Mouse (Mus musculus) midbrain, embryonic 16.5 days (tissue): Measurements from ENCODE around the gene Secisbp2. TPM values are rescaled to one million over a fixed set of nuclear protein-coding genes. Genes with fewer than 3 reads are reported as not detected.
A peak's percentile ranks its signal among the peaks of the same experiment; 100 is the strongest.

Experiments
- ATAC-seq: fragments of 200-750 bp; cut with Nextera tagmentation; 2 replicates; pipeline ENCODE4 v1.8.0; 2017; ENCODE audit warnings: moderate TSS enrichment
- H3K27ac ChIP-seq: fragments of 300-500 bp; sonication (generic); 2 replicates; pipeline ENCODE4 v1.5.1; 2014; ENCODE audit warnings: mild to moderate bottlenecking, low read length, mixed read lengths
- H3K27me3 ChIP-seq: fragments of 300-500 bp; sonication (generic); 2 replicates; pipeline ENCODE4 v1.6.1; 2014; ENCODE audit warnings: low read depth, low read length, mixed read lengths; ENCODE audit not compliant: control insufficient read depth, insufficient read depth
- H3K36me3 ChIP-seq: fragments of 300-500 bp; sonication (generic); 2 replicates; pipeline ENCODE4 v1.6.1; 2014; ENCODE audit warnings: mild to moderate bottlenecking, low read length, moderate library complexity, mixed read lengths; ENCODE audit not compliant: control insufficient read depth, insufficient read depth
- H3K4me1 ChIP-seq: fragments of 300-500 bp; sonication (generic); 2 replicates; pipeline ENCODE4 v1.6.1; 2014; ENCODE audit warnings: mild to moderate bottlenecking, low read length, mixed read lengths; ENCODE audit not compliant: control insufficient read depth, insufficient read depth
- H3K4me2 ChIP-seq: fragments of 300-500 bp; sonication (generic); 2 replicates; pipeline ENCODE4 v1.6.1; 2014; ENCODE audit warnings: mild to moderate bottlenecking, low read length, mixed read lengths
- H3K4me3 ChIP-seq: fragments of 300-500 bp; sonication (generic); 2 replicates; pipeline ENCODE4 v1.5.1; 2014; ENCODE audit warnings: low read depth, mild to moderate bottlenecking, low read length, moderate library complexity, mixed read lengths
- H3K9ac ChIP-seq: fragments of 300-500 bp; sonication (generic); 2 replicates; pipeline ENCODE4 v1.6.1; 2014; ENCODE audit warnings: low read depth, low read length, mixed read lengths
- H3K9me3 ChIP-seq: fragments of 300-500 bp; sonication (generic); replicated peaks from 2 replicates; pipeline ENCODE4 v1.6.1; 2014; ENCODE audit warnings: mild to moderate bottlenecking, low read length, mixed read lengths; ENCODE audit not compliant: control insufficient read depth, poor library complexity, severe bottlenecking
- WGBS: fragments of 180-500 bp; shearing (Covaris S2); extraction: QIAGEN DNeasy Blood & Tissue Kit; methylation state at CpG from one replicate; pipeline ENCODE4 v1.1.7; 2014; 5-methylcytosine and 5-hydroxymethylcytosine counted together
- polyA plus RNA-seq: library from polyadenylated mRNA; unstranded; fragments of >200 nt; fragmentation: Nextera tagmentation; extraction: Ambion mirVana; gene quantifications from 2 replicates; pipeline ENCODE4 v1.2.1, GENCODE M21; 2015

The Secisbp2 gene
- polyA plus RNA-seq, 1 experiment from 2014 or later = 33.6 TPM

GRCm38 (mm10) chr13:51616417-51617044 lies 35.0 kb upstream of the Secisbp2 start:
- Histone ChIP-seq H3K27me3 (no peaks in the 10 kb centered on the region), H3K36me3 (no peaks in the 10 kb centered on the region), H3K4me2 (peak overlapping the region; percentile 19; the same call in 1 of the 2 replicates), H3K27ac (peak overlapping the region; percentile 28; the same call in 1 of the 2 replicates), H3K4me3 (no peak overlapping the region), H3K9me3 (no peaks in the 10 kb centered on the region), H3K4me1 (peaks cover 8% of the 10 kb centered on the region; the same call in 1 of the 2 replicates), H3K9ac (no peak overlapping the region)
- 8% methylated on average over 12 of the region's 12 CpGs for WGBS
- peak; percentile 72 for ATAC-seq

- 68% methylated on average over 1 of the region's 1 CpGs for whole genome bisulfite sequencing
- no peak overlapping the region for H3K9ac ChIP-seq
Measured at GRCm38 (mm10) chr13:51617306-51617705, 34.2 kb upstream of the Secisbp2 start.

DNA sequence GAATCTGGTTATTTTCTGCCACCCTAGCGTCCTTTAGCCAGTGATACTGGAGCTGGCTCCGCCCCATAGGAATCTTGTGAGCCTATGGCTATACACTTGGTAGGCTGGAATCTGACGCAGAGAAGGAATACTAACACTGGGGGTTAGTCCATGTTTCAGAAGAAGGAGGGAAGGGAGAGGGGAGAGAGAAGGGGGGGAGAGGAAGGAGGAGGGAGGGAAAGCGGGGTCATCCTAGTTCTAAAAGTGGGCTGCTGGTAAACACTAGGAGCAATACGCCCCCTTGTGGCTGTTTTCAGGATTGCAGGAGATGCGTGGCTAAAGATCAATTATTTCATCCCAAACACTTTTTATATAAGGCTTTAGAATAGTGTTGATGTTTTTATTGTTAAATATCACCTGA lies 33.6 kb upstream of the Secisbp2 start:
- Histone ChIP-seq H3K9ac (no peak overlapping the region), H3K36me3 (no peaks in the 10 kb centered on the region), H3K9me3 (no peaks in the 10 kb centered on the region), H3K4me1 (peaks cover 8% of the 10 kb centered on the region; the same call in 1 of the 2 replicates), H3K27me3 (no peaks in the 10 kb centered on the region), H3K4me3 (no peak overlapping the region), H3K27ac (no peak overlapping the region), H3K4me2 (peak overlapping the region; percentile 13; the same call in 1 of the 2 replicates)
- WGBS = 17% methylated on average over 6 of the region's 6 CpGs
- ATAC-seq = peak; percentile 73

More at GRCm38 (mm10) chr13:51617306-51617705, 34.2 kb upstream of the Secisbp2 start:
- Histone ChIP-seq H3K36me3 (no peaks in the 10 kb centered on the region), H3K4me1 (peaks cover 8% of the 10 kb centered on the region; the same call in 1 of the 2 replicates), H3K4me2 (no peak overlapping the region), H3K27ac (no peak overlapping the region), H3K27me3 (no peaks in the 10 kb centered on the region), H3K4me3 (no peak overlapping the region), H3K9me3 (no peaks in the 10 kb centered on the region)
- ATAC-seq = no peak

- peak; percentile 15; the same call in 1 of the 2 replicates for ATAC-seq
Measured at GRCm38 (mm10) chr13:51618602-51619001, 32.9 kb upstream of the Secisbp2 start.

GRCm38 (mm10) chr13:51622626-51623025 lies 28.9 kb upstream of the Secisbp2 start:
- no peaks in the 10 kb centered on the region for H3K36me3 ChIP-seq
- ATAC-seq = no peak
- WGBS = 91% methylated on average over 5 of the region's 5 CpGs

More at GRCm38 (mm10) chr13:51618602-51619001, 32.9 kb upstream of the Secisbp2 start:
- Histone ChIP-seq H3K27ac (no peak overlapping the region), H3K4me2 (peak overlapping the region; percentile 20; the same call in 1 of the 2 replicates), H3K36me3 (no peaks in the 10 kb centered on the region), H3K4me3 (no peak overlapping the region), H3K9ac (no peak overlapping the region), H3K4me1 (peaks cover 8% of the 10 kb centered on the region; the same call in 1 of the 2 replicates), H3K27me3 (no peaks in the 10 kb centered on the region), H3K9me3 (no peaks in the 10 kb centered on the region)
- WGBS = 16% methylated on average over 8 of the region's 9 CpGs

DNA sequence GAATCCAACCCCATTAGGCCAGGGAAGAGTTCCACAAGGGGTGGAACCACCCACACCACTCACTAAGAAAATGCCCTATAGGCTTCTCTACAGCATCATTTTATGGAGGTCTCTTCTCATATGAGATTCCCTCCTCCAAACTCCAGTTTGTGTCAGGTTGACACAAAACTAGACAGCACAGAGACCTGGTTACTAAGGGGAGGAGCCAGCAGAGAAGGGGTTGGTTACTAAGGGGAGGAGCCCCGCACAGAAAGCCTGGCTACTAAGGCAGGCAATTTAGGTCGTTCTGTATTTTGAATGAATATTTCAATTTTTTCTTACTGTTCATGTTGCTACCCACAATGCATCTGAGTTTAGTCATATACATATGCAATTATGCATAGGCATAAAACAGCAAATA lies 27.8 kb upstream of the Secisbp2 start:
- no peaks in the 10 kb centered on the region for H3K4me1 ChIP-seq
- no peaks in the 10 kb centered on the region for H3K9me3 ChIP-seq
- no peaks in the 10 kb centered on the region for H3K27me3 ChIP-seq
- no peak for ATAC-seq
- no peak overlapping the region for H3K4me2 ChIP-seq
- no peak overlapping the region for H3K9ac ChIP-seq
- no peak overlapping the region for H3K27ac ChIP-seq
- 90% methylated on average over 2 of the region's 2 CpGs for WGBS
- no peak overlapping the region for H3K4me3 ChIP-seq
- H3K36me3 ChIP-seq = no peaks in the 10 kb centered on the region

More at GRCm38 (mm10) chr13:51622626-51623025, 28.9 kb upstream of the Secisbp2 start:
- no peak overlapping the region for H3K9ac ChIP-seq
- H3K27ac ChIP-seq = no peak overlapping the region
- H3K4me1 ChIP-seq = 0 out of 2 replicates have a peak, but pooled peaks cover 3% of the 10 kb centered on the region
- H3K27me3 ChIP-seq = no peaks in the 10 kb centered on the region
- H3K4me2 ChIP-seq = no peak overlapping the region
- no peaks in the 10 kb centered on the region for H3K9me3 ChIP-seq
- no peak overlapping the region for H3K4me3 ChIP-seq

DNA sequence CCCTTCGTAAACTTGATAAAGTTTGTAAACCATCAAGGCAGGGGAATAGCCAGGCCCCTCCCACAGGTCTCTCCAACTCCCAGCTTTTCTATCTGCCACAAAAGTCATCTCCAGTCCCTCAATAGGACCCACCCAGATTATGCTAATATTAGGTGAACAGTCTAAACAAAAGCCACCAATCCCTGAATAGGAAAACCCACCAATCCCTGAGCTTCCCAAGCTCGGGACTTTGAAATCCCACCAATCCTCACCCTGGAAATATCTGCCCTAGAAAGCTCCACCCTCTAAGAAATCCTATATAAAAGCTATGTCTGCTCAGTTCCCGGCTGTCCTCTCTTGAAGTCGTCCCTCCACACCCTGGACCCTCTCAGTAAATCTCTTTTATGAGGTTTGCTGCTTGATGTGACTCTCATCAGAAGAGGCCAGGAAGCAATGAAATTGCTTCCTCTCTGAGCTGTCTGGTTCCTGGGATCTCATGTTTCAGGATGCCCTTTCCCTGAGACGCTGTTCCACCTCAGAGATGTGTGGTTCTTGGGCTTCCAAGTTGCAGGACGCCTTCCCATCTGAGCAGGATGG lies 23.1 kb upstream of the Secisbp2 start:
- ATAC-seq = no peak
- Histone ChIP-seq H3K27me3 (no peaks in the 10 kb centered on the region), H3K4me1 (no peaks in the 10 kb centered on the region), H3K4me3 (no peak overlapping the region), H3K4me2 (no peak overlapping the region), H3K27ac (no peak overlapping the region), H3K9me3 (no peaks in the 10 kb centered on the region), H3K36me3 (no peaks in the 10 kb centered on the region), H3K9ac (no peak overlapping the region)
- 89% methylated on average over 6 of the region's 6 CpGs for WGBS

DNA sequence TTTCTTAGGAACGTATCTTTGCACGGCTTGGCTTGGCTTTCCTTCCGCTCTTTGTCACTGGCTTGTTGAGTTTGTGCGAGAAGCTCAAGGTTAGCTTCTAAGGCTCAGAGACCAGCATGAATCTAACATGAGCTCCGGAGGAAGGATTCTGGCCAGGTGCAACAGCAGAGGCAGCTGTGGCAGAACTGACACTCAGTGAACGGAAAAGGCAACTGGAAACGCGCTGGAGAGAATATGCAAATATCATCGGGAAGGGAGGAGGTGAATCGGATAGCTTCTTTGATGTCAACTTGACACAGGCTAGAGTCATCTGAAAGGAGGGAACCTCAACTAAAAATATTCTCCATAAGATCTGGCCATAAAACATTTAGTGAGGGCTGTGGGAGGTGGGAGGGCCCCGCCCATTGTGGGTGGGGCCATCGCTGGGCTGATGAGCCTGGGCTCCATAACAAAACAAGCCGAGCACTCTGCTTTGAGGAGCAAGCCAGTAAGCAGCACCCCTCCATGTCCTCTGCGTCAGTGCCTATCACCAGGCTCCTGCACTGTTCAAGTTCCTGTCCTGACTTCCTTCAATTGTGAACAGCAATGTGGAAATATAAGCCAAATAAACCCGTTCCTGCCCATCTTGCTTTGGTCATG lies 20.0 kb upstream of the Secisbp2 start:
- H3K27ac ChIP-seq = no peak overlapping the region
- WGBS = 79% methylated on average over 15 of the region's 15 CpGs
- no peak overlapping the region for H3K4me3 ChIP-seq
- no peaks in the 10 kb centered on the region for H3K27me3 ChIP-seq
- H3K4me1 ChIP-seq = no peaks in the 10 kb centered on the region
- H3K4me2 ChIP-seq = no peak overlapping the region
- no peaks in the 10 kb centered on the region for H3K36me3 ChIP-seq
- no peak overlapping the region for H3K9ac ChIP-seq
- ATAC-seq = no peak
- H3K9me3 ChIP-seq = no peaks in the 10 kb centered on the region
